11 mouse cellular contexts compared by ENCODE assay signal in the genomic region with DNA sequence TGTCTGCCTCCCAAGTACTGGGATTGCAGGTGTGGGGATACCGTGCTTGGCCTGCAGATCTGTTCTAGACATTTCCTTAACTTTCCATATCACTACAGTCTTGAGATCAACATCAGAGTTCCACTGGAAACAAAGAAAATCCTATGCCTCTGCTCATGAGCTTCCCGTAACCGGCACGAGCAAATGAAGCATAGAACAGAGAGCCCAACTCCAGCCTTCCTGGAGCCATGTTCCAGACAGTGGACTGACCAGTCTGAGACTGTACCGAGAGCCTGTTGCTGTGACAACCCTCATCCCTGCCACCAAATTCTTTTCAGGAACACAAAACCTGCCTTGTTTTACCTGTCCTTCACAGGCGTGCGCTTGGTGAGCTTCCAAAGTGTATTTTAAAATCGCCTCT. TPM values are rescaled to one million over a fixed set of nuclear protein-coding genes. Genes with fewer than 3 reads are reported as not detected.
DNase-seq lines count a peak whose midpoint lies in the region; ATAC-seq and TF ChIP-seq lines count a peak whose summit lies in the region.
"Had no signal": no experiment of that assay in that cellular context is flagged by ENCODE, and none has a peak within 500 bp of the region (broad histone marks: within the 10 kb centered on the region; RNA-seq: fewer than 3 reads in every experiment).

No protein-coding gene starts in this region.

- ATAC-seq in embryonic facial prominence, embryonic 12.5 days (ENCODE audit: insufficient number of reproducible peaks, insufficient read depth, low FRiP score, low TSS enrichment): peak; percentile 59; the same call in 1 of the 2 replicates
- ATAC-seq in embryonic facial prominence, embryonic 13.5 days (ENCODE audit: insufficient number of reproducible peaks, insufficient read depth, low FRiP score, low TSS enrichment, low read depth): no peak
- no peak for ATAC-seq in limb, embryonic 14.5 days (ENCODE audit: low FRiP score, low read depth)

- H3K27ac ChIP-seq in embryonic facial prominence, embryonic 12.5 days: peak overlapping the region; percentile 73
- H3K27ac ChIP-seq in embryonic facial prominence, embryonic 10.5 days (replicated peaks): no peak overlapping the region
- H3K27ac ChIP-seq in left cerebral cortex, adult 2 months: 0 out of 2 replicates have a peak overlapping the region, but pooled peaks have one; percentile 1
- H3K27ac ChIP-seq in embryonic facial prominence, embryonic 13.5 days: peak overlapping the region; percentile 89
- peak overlapping the region; percentile 78 for H3K27ac ChIP-seq in limb, embryonic 14.5 days (replicated peaks; ENCODE audit: low read depth, low read length)
- H3K27ac ChIP-seq: liver, embryonic 15.5 days; midbrain, embryonic 12.5 days had no signal

- no peaks in the 10 kb centered on the region for H3K36me3 ChIP-seq in embryonic facial prominence, embryonic 12.5 days
- peaks cover 28% of the 10 kb centered on the region for H3K36me3 ChIP-seq in embryonic facial prominence, embryonic 10.5 days (replicated peaks)
- H3K36me3 ChIP-seq in embryonic facial prominence, embryonic 13.5 days: no peaks in the 10 kb centered on the region
- no peaks in the 10 kb centered on the region for H3K36me3 ChIP-seq in limb, embryonic 14.5 days (ENCODE audit: control insufficient read depth, insufficient read depth, low read length)
- H3K36me3 ChIP-seq: liver, embryonic 15.5 days had no signal

- H3K4me2 ChIP-seq in embryonic facial prominence, embryonic 12.5 days (replicated peaks): 0 out of 2 replicates have a peak overlapping the region, but pooled peaks have one; percentile 11
- H3K4me2 ChIP-seq in embryonic facial prominence, embryonic 13.5 days: peak overlapping the region; percentile 14
- peak overlapping the region; percentile 27; the same call in 1 of the 2 replicates for H3K4me2 ChIP-seq in limb, embryonic 14.5 days (replicated peaks; ENCODE audit: low read depth, low read length, severe bottlenecking)
- H3K4me2 ChIP-seq: liver, embryonic 15.5 days; midbrain, embryonic 12.5 days had no signal

- WGBS in embryonic facial prominence, embryonic 12.5 days: 80% methylated on average over 8 of the region's 8 CpGs
- 83% methylated on average over 8 of the region's 8 CpGs for WGBS in embryonic facial prominence, embryonic 10.5 days
- WGBS in embryonic facial prominence, embryonic 13.5 days: 75% methylated on average over 8 of the region's 8 CpGs
- 74% methylated on average over 8 of the region's 8 CpGs for WGBS in limb, embryonic 14.5 days

- H3K4me1 ChIP-seq in embryonic facial prominence, embryonic 12.5 days: peaks cover 27% of the 10 kb centered on the region
- peaks cover 23% of the 10 kb centered on the region for H3K4me1 ChIP-seq in embryonic facial prominence, embryonic 10.5 days
- H3K4me1 ChIP-seq in embryonic facial prominence, embryonic 13.5 days: peaks cover 54% of the 10 kb centered on the region
- peaks cover 24% of the 10 kb centered on the region for H3K4me1 ChIP-seq in limb, embryonic 14.5 days (ENCODE audit: control insufficient read depth, insufficient read depth, low read length)

- no peak for DNase-seq in embryonic facial prominence, embryonic 10.5 days (ENCODE audit: low spot score)
- no peak for DNase-seq in left cerebral cortex, adult 2 months (ENCODE audit: extremely low spot score in 1 of 2, low spot score in 2 of 2)
- DNase-seq in left cerebral cortex, postnatal 36 days (ENCODE audit: low spot score in 2 of 2): no peak
- DNase-seq in limb, embryonic 14.5 days (ENCODE audit: low spot score): no peak
- no peak for DNase-seq in cerebellum, adult 11-12 months
- no peak for DNase-seq in retina, embryonic 14.5 days (ENCODE audit: low spot score)
- DNase-seq: thymus, adult 18-20 months had no signal

- intact Hi-C loops in left cerebral cortex, adult 2 months (cut with DNase I): no loop called here
- intact Hi-C loops in left cerebral cortex, postnatal 36 days (cut with DNase I): no loop called here

- H3K9ac ChIP-seq in embryonic facial prominence, embryonic 12.5 days: no peak overlapping the region
- H3K9ac ChIP-seq in embryonic facial prominence, embryonic 13.5 days: no peak overlapping the region; the same call in 1 of the 2 replicates
- H3K9ac ChIP-seq in limb, embryonic 14.5 days (ENCODE audit: low read depth, low read length, severe bottlenecking): peak overlapping the region; percentile 21; the same call in 1 of the 2 replicates
- H3K9ac ChIP-seq: liver, embryonic 15.5 days; midbrain, embryonic 12.5 days had no signal

- H3K27me3 ChIP-seq in embryonic facial prominence, embryonic 12.5 days: no peaks in the 10 kb centered on the region
- H3K27me3 ChIP-seq in embryonic facial prominence, embryonic 10.5 days (replicated peaks; ENCODE audit: low read depth, poor library complexity, severe bottlenecking): no peaks in the 10 kb centered on the region
- no peaks in the 10 kb centered on the region for H3K27me3 ChIP-seq in embryonic facial prominence, embryonic 13.5 days
- H3K27me3 ChIP-seq in limb, embryonic 14.5 days (ENCODE audit: control insufficient read depth, insufficient read depth, low read length): no peaks in the 10 kb centered on the region
- H3K27me3 ChIP-seq: liver, embryonic 15.5 days; midbrain, embryonic 12.5 days had no signal

- no peak for TF ChIP-seq CTCF in left cerebral cortex, adult 2 months (IDR thresholded peaks at IDR 0.05)

- TF ChIP-seq POLR2A in limb, embryonic 14.5 days (IDR thresholded peaks at IDR 0.05; ENCODE audit: borderline replicate concordance, extremely low read depth, insufficient read depth, insufficient read length): no peak

- H3K4me3 ChIP-seq in embryonic facial prominence, embryonic 12.5 days: no peak overlapping the region
- H3K4me3 ChIP-seq in embryonic facial prominence, embryonic 10.5 days: no peak overlapping the region
- no peak overlapping the region for H3K4me3 ChIP-seq in left cerebral cortex, adult 2 months
- no peak overlapping the region for H3K4me3 ChIP-seq in embryonic facial prominence, embryonic 13.5 days
- H3K4me3 ChIP-seq in limb, embryonic 14.5 days (replicated peaks; ENCODE audit: low read length): no peak overlapping the region
- H3K4me3 ChIP-seq: liver, embryonic 15.5 days; midbrain, embryonic 12.5 days had no signal

- no peaks in the 10 kb centered on the region for H3K9me3 ChIP-seq in embryonic facial prominence, embryonic 12.5 days
- H3K9me3 ChIP-seq in embryonic facial prominence, embryonic 10.5 days: no peaks in the 10 kb centered on the region
- H3K9me3 ChIP-seq in embryonic facial prominence, embryonic 13.5 days: no peaks in the 10 kb centered on the region
- H3K9me3 ChIP-seq in limb, embryonic 14.5 days (ENCODE audit: control insufficient read depth, low read length): no peaks in the 10 kb centered on the region
- H3K9me3 ChIP-seq: liver, embryonic 15.5 days; midbrain, embryonic 12.5 days had no signal

RNA-seq across cellular contexts. Expression of gene Lrrc8d, which starts 15.3 kb away (rescaled TPM):
- polyA plus RNA-seq in embryonic facial prominence, embryonic 12.5 days (2016; fragmentation: Nextera tagmentation; extraction: Ambion mirVana): 24.5 and 26.5 TPM in 2 replicates
- 22.2 TPM in 2 replicates for polyA plus RNA-seq in embryonic facial prominence, embryonic 10.5 days (2016; fragmentation: Nextera tagmentation; extraction: Ambion mirVana)
- total RNA-seq in left cerebral cortex, adult 2 months (2021): 10 to 100 TPM; 35.6 to 39.0 TPM
- total RNA-seq in left cerebral cortex, postnatal 36 days (2021): 10 to 100 TPM; 38.7 to 39.1 TPM
- polyA plus RNA-seq in embryonic facial prominence, embryonic 13.5 days (2015; fragmentation: Nextera tagmentation; extraction: Ambion mirVana): 19.4 and 20.1 TPM in 2 replicates
- 8.1 and 8.2 TPM in 2 replicates for polyA plus RNA-seq in limb, embryonic 14.5 days (2012; rRNA removed)
- polyA plus RNA-seq in limb, embryonic 14.5 days (2014; fragmentation: Nextera tagmentation; extraction: Ambion mirVana): 13.4 and 15.3 TPM in 2 replicates
